Mouse (Mus musculus) liver, embryonic 14.5 days (tissue): ENCODE measurements at regions not wholly inside any gene's neighbourhood (a gene's known extent, or its start where the extent isn't known, plus 50 kb on each side); places are given as distances from the start of the nearest gene placed in this dataset.

ENCODE experiments used
- CTCF ChIP-seq: IDR thresholded peaks from 2 replicates; pipeline ENCODE4 v1.5.1; 2016; ENCODE audit warnings: antibody characterized with exemption, low read depth, control low read depth
- EP300 ChIP-seq: IDR thresholded peaks from 2 replicates; pipeline ENCODE4 v1.6.1; 2016; ENCODE audit warnings: antibody characterized with exemption, low read depth

- no peak for TF ChIP-seq EP300
- TF ChIP-seq CTCF: no peak
Observed at GRCm38 (mm10) chr10:8124124-8124523, 168.1 kb upstream of the Tab2 start.
